In genomic region chr7:84023466-84023865, GRCm38 (mm10) we compare ENCODE assay signal across 27 mouse cellular contexts.
DNase-seq lines count a peak whose midpoint lies in the region; ATAC-seq and TF ChIP-seq lines count a peak whose summit lies in the region.
"Had no signal": no experiment of that assay in that cellular context is flagged by ENCODE, and none has a peak within 500 bp of the region (broad histone marks: within the 10 kb centered on the region; RNA-seq: fewer than 3 reads in every experiment).

No protein-coding gene starts in this region.

- H3K9ac ChIP-seq in lung, embryonic 16.5 days (ENCODE audit: low read length): no peak overlapping the region
- no peak overlapping the region for H3K9ac ChIP-seq in hindbrain, postnatal 0 days (replicated peaks; ENCODE audit: low read length)
- H3K9ac ChIP-seq: embryonic facial prominence, embryonic 13.5 days; embryonic facial prominence, embryonic 15.5 days; forebrain, embryonic 12.5 days; forebrain, postnatal 0 days had no signal

- TF ChIP-seq POLR2A in lung, adult 2 months (IDR thresholded peaks at IDR 0.05; ENCODE audit: borderline replicate concordance, extremely low read depth, low read depth, low read length): no peak
- no peak for TF ChIP-seq POLR2A in small intestine, adult 2 months (IDR thresholded peaks at IDR 0.05; ENCODE audit: low read depth, low read length)
- TF ChIP-seq POLR2A in cerebellum, adult 2 months (IDR thresholded peaks at IDR 0.05; ENCODE audit: borderline replicate concordance, insufficient read depth, low read length): no peak

- ATAC-seq in lung, embryonic 16.5 days (ENCODE audit: low read depth): peak; percentile 34; the same call in 1 of the 2 replicates
- no peak for ATAC-seq in hindbrain, postnatal 0 days
- ATAC-seq: activated CD4-positive, CD25-positive, alpha-beta regulatory T cell, adult 4 months; CD4-positive, CD25-positive, alpha-beta regulatory T cell, adult 4 months; forebrain, embryonic 14.5 days; forebrain, postnatal 0 days; Patski had no signal

- DNase-seq in lung, adult 2 months: no peak
- peak; percentile 57 for DNase-seq in R1 (ENCODE audit: low read depth, low spot score)
- DNase-seq in cerebellum, adult 2 months: no peak
- DNase-seq in hindbrain, postnatal 0 days (ENCODE audit: low spot score): no peak
- DNase-seq: adrenal gland, adult 8-10 months; adrenal gland, postnatal 14 days; adrenal gland, postnatal 36 days; B cell, adult 2 months; cerebellum, adult 11-12 months; cerebellum, adult 8-10 months; cerebellum, adult 9-11 months; cerebellum, postnatal 14 days; cerebellum, postnatal 36 days; embryo, embryonic 11 days; forebrain, postnatal 0 days had no signal

- H3K27me3 ChIP-seq in lung, embryonic 16.5 days (ENCODE audit: control insufficient read depth, insufficient read depth, low read depth, low read length): no peaks in the 10 kb centered on the region
- H3K27me3 ChIP-seq in small intestine, adult 2 months (ENCODE audit: control insufficient read depth, insufficient read depth, low read length): no peaks in the 10 kb centered on the region
- no peaks in the 10 kb centered on the region for H3K27me3 ChIP-seq in cerebellum, adult 2 months (ENCODE audit: control insufficient read depth, insufficient read depth, low read length)
- H3K27me3 ChIP-seq in hindbrain, postnatal 0 days (ENCODE audit: insufficient read depth, low read length): no peaks in the 10 kb centered on the region
- H3K27me3 ChIP-seq: embryonic facial prominence, embryonic 13.5 days; embryonic facial prominence, embryonic 15.5 days; forebrain, embryonic 12.5 days; Patski had no signal

- TF ChIP-seq CTCF in lung, adult 2 months (IDR thresholded peaks at IDR 0.05; ENCODE audit: insufficient read depth, low read length): no peak
- TF ChIP-seq CTCF in small intestine, adult 2 months (IDR thresholded peaks at IDR 0.05; ENCODE audit: extremely low read depth, insufficient read length, insufficient replicate concordance, low read depth, low read length): no peak
- TF ChIP-seq CTCF in cerebellum, adult 2 months (IDR thresholded peaks at IDR 0.05; ENCODE audit: borderline replicate concordance, insufficient read depth, low read depth, low read length): no peak
- TF ChIP-seq CTCF in hindbrain, postnatal 0 days (IDR thresholded peaks at IDR 0.05; ENCODE audit: low read depth): no peak

- H3K4me1 ChIP-seq in lung, embryonic 16.5 days (replicated peaks; ENCODE audit: control insufficient read depth, insufficient read depth, low read length): peaks cover 9% of the 10 kb centered on the region
- H3K4me1 ChIP-seq in lung, adult 2 months (ENCODE audit: control insufficient read depth, insufficient read depth, low read length): no peaks in the 10 kb centered on the region
- H3K4me1 ChIP-seq in small intestine, adult 2 months (ENCODE audit: control insufficient read depth, insufficient read depth, insufficient read length, low read length): peaks cover 46% of the 10 kb centered on the region
- peaks cover 12% of the 10 kb centered on the region for H3K4me1 ChIP-seq in cerebellum, adult 2 months (ENCODE audit: control insufficient read depth, insufficient read depth, low read length)
- H3K4me1 ChIP-seq in hindbrain, postnatal 0 days (ENCODE audit: insufficient read depth, low read length): no peaks in the 10 kb centered on the region
- H3K4me1 ChIP-seq: embryonic facial prominence, embryonic 13.5 days; embryonic facial prominence, embryonic 15.5 days; forebrain, embryonic 10.5 days had no signal

- H3K4me3 ChIP-seq in lung, embryonic 16.5 days (ENCODE audit: low read length): no peak overlapping the region
- H3K4me3 ChIP-seq in lung, adult 2 months (replicated peaks; ENCODE audit: extremely low read depth, low read depth, low read length): no peak overlapping the region
- H3K4me3 ChIP-seq in small intestine, adult 2 months (ENCODE audit: low read depth, low read length): no peak overlapping the region
- no peak overlapping the region for H3K4me3 ChIP-seq in cerebellum, adult 2 months (replicated peaks; ENCODE audit: insufficient read depth, low read depth, low read length)
- H3K4me3 ChIP-seq in hindbrain, postnatal 0 days (ENCODE audit: low read length): no peak overlapping the region
- H3K4me3 ChIP-seq: embryonic facial prominence, embryonic 13.5 days; embryonic facial prominence, embryonic 15.5 days; erythroblast, embryonic 14.5 days; forebrain, embryonic 10.5 days; forebrain, embryonic 12.5 days had no signal

- H3K9me3 ChIP-seq in lung, embryonic 16.5 days (ENCODE audit: control insufficient read depth, low read length): no peaks in the 10 kb centered on the region
- H3K9me3 ChIP-seq in hindbrain, postnatal 0 days (ENCODE audit: low read length): no peaks in the 10 kb centered on the region
- H3K9me3 ChIP-seq: embryonic facial prominence, embryonic 13.5 days; embryonic facial prominence, embryonic 15.5 days; forebrain, embryonic 10.5 days; forebrain, embryonic 12.5 days; G1E had no signal

- 58% methylated on average over 6 of the region's 6 CpGs for WGBS in lung, embryonic 16.5 days
- 63% methylated on average over 6 of the region's 6 CpGs for WGBS in lung, adult 2 months
- WGBS in small intestine, adult 2 months: 65% methylated on average over 6 of the region's 6 CpGs
- 89% methylated on average over 6 of the region's 6 CpGs for WGBS in cerebellum, adult 2 months
- 79% methylated on average over 6 of the region's 6 CpGs for WGBS in hindbrain, postnatal 0 days

- no peak overlapping the region for H3K4me2 ChIP-seq in lung, embryonic 16.5 days (ENCODE audit: low read depth, low read length)
- H3K4me2 ChIP-seq in hindbrain, postnatal 0 days (ENCODE audit: low read depth, low read length): no peak overlapping the region
- H3K4me2 ChIP-seq: embryonic facial prominence, embryonic 13.5 days; embryonic facial prominence, embryonic 15.5 days; forebrain, embryonic 12.5 days had no signal

- no peaks in the 10 kb centered on the region for H3K36me3 ChIP-seq in lung, embryonic 16.5 days (ENCODE audit: control insufficient read depth, insufficient read depth, low read length)
- H3K36me3 ChIP-seq in small intestine, adult 2 months (ENCODE audit: control insufficient read depth, insufficient read depth, low read length): no peaks in the 10 kb centered on the region
- no peaks in the 10 kb centered on the region for H3K36me3 ChIP-seq in hindbrain, postnatal 0 days (ENCODE audit: insufficient read depth, low read length)
- H3K36me3 ChIP-seq: embryonic facial prominence, embryonic 13.5 days; embryonic facial prominence, embryonic 15.5 days; forebrain, embryonic 10.5 days; forebrain, embryonic 12.5 days; G1E had no signal

- H3K27ac ChIP-seq in lung, embryonic 16.5 days (ENCODE audit: low read length): no peak overlapping the region
- peak overlapping the region; percentile 21; the same call in 1 of the 2 replicates for H3K27ac ChIP-seq in small intestine, adult 2 months (ENCODE audit: insufficient read depth, low read depth, low read length)
- no peak overlapping the region for H3K27ac ChIP-seq in cerebellum, adult 2 months (ENCODE audit: insufficient read depth, low read length)
- H3K27ac ChIP-seq in hindbrain, postnatal 0 days: no peak overlapping the region
- H3K27ac ChIP-seq: embryonic facial prominence, embryonic 13.5 days; embryonic facial prominence, embryonic 15.5 days; forebrain, embryonic 10.5 days; forebrain, embryonic 12.5 days had no signal
